Mouse (Mus musculus): ENCODE results near the gene Foxe3. TPM values are rescaled to one million over a fixed set of nuclear protein-coding genes. Genes with fewer than 3 reads are reported as not detected.

Foxe3 gene
- polyA plus RNA-seq, 1 experiment from 2014 or later, result not detected

DNA sequence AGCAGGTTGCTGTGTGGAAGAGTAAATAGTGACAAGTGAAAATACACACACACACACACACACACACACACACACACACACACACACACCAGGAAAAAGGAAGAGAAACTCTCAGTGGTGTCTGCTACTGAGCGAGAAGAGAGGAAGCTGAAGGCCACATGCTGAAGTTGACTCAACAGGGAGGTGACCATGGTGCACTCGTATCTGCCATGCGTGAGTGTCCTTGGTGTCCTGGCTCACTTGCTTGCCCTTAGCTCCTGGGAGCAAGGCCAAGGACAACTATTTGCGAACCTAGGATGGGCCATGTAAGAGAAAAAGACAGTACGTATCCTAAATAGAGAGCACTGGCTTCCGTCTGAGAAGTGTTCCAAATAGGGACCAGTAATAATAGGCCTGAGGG, 8.4 kb upstream of the Foxe3 start:
- 84% methylated on average over 6 of the region's 6 CpGs for WGBS
- Histone ChIP-seq H3K4me2 (replicated peaks; ENCODE audit: low read depth) (no peak overlapping the region), H3K27ac (replicated peaks) (no peak overlapping the region), H3K36me3 (ENCODE audit: control insufficient read depth, insufficient read depth, low read length) (no peaks in the 10 kb centered on the region), H3K4me1 (replicated peaks; ENCODE audit: control insufficient read depth, insufficient read depth) (no peaks in the 10 kb centered on the region), H3K27me3 (ENCODE audit: control insufficient read depth, insufficient read depth, low read length) (no peaks in the 10 kb centered on the region), H3K9me3 (ENCODE audit: control insufficient read depth, low read length) (no peaks in the 10 kb centered on the region), H3K4me3 (ENCODE audit: low read depth, low read length) (no peak overlapping the region), H3K9ac (ENCODE audit: low read length) (no peak overlapping the region)
- DNase-seq (ENCODE audit: low spot score) (no peak), ATAC-seq (ENCODE audit: low FRiP score, low TSS enrichment) (no peak)
- TF ChIP-seq EP300 (optimal IDR thresholded peaks at IDR 0.05) (no peak), CTCF (IDR thresholded peaks at IDR 0.05; ENCODE audit: low read depth) (no peak)

GRCm38 (mm10) chr4:114932747-114933146, 6.9 kb upstream of the Foxe3 start:
- no peaks in the 10 kb centered on the region for H3K27me3 ChIP-seq (ENCODE audit: control insufficient read depth, insufficient read depth, low read length)
- TF ChIP-seq CTCF (IDR thresholded peaks at IDR 0.05; ENCODE audit: low read depth), result no peak
- no peak for TF ChIP-seq EP300 (optimal IDR thresholded peaks at IDR 0.05)
- ATAC-seq (ENCODE audit: low FRiP score, low TSS enrichment) (no peak), DNase-seq (ENCODE audit: low spot score) (no peak)
- H3K36me3 ChIP-seq (ENCODE audit: control insufficient read depth, insufficient read depth, low read length), result no peaks in the 10 kb centered on the region
- no peaks in the 10 kb centered on the region for H3K4me1 ChIP-seq (replicated peaks; ENCODE audit: control insufficient read depth, insufficient read depth)
- 86% methylated on average over 4 of the region's 4 CpGs for WGBS
- H3K4me2 ChIP-seq (replicated peaks; ENCODE audit: low read depth), result no peak overlapping the region
- no peak overlapping the region for H3K4me3 ChIP-seq (ENCODE audit: low read depth, low read length)
- no peaks in the 10 kb centered on the region for H3K9me3 ChIP-seq (ENCODE audit: control insufficient read depth, low read length)
- no peak overlapping the region for H3K27ac ChIP-seq (replicated peaks)
- H3K9ac ChIP-seq (ENCODE audit: low read length), result no peak overlapping the region

GRCm38 (mm10) chr4:114929155-114929554, 3.3 kb upstream of the Foxe3 start:
- H3K9ac ChIP-seq (ENCODE audit: low read length), result no peak overlapping the region
- ATAC-seq (ENCODE audit: low FRiP score, low TSS enrichment) (no peak), DNase-seq (ENCODE audit: low spot score) (no peak)
- no peaks in the 10 kb centered on the region for H3K36me3 ChIP-seq (ENCODE audit: control insufficient read depth, insufficient read depth, low read length)
- TF ChIP-seq EP300 (optimal IDR thresholded peaks at IDR 0.05) (no peak), CTCF (IDR thresholded peaks at IDR 0.05; ENCODE audit: low read depth) (no peak)
- H3K27me3 ChIP-seq (ENCODE audit: control insufficient read depth, insufficient read depth, low read length), result peaks cover 20% of the 10 kb centered on the region; the same call in 1 of the 2 replicates
- no peak overlapping the region for H3K4me3 ChIP-seq (ENCODE audit: low read depth, low read length)
- 0 out of 2 replicates have a peak, but pooled peaks cover 5% of the 10 kb centered on the region for H3K4me1 ChIP-seq (replicated peaks; ENCODE audit: control insufficient read depth, insufficient read depth)
- WGBS, result 50% methylated on average over 15 of the region's 15 CpGs
- H3K4me2 ChIP-seq (replicated peaks; ENCODE audit: low read depth), result no peak overlapping the region
- H3K9me3 ChIP-seq (ENCODE audit: control insufficient read depth, low read length), result no peaks in the 10 kb centered on the region
- H3K27ac ChIP-seq (replicated peaks), result no peak overlapping the region

DNA sequence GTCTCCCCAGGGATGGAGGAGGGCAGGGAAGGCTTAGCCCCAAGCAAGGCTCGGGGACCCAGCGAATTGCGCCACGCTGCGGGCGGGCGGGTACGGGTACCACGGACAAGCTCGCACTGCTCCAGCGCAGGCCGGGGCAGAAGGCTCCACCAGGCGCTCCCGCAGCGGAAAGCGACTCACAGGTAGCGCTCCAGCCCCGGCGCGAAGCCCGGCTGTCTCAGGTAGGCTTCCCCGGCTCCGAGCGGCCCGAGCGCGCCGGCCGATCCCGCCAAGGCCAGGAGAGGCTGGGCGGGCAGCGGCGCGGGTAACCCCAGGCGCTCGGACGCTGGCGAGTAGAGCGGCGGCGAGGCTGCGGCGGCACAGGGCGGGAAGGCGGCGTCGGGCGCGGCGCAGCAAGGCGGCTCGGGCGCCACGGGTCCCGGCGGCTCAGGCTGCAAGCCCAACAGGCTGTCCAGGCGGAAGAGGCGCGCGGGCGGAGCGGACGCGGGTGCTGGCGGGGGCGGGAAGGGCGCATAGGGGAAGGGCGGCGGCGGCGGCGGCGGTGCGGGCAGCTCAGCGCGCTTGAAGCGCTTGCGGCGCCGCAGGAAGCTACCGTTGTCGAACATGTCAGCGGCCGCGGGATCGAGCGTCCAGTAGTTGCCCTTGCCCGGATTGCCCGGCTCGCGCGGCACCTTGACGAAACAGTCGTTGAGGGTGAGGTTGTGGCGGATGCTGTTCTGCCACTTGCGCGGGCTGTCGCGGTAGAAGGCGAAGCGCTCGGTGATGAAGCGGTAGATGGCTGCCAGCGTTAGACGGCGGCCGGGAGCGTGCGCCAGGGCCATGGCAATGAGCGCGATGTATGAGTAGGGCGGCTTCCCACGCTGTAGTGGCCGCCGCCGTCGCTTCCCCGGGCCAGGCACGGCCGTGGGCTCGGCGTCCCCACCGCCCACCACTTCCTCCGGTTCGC, 569 bp downstream of the Foxe3 start:
- DNase-seq (ENCODE audit: low spot score) (peak; percentile 27), ATAC-seq (ENCODE audit: low FRiP score, low TSS enrichment) (no peak)
- under 1% methylated on average over 97 of the region's 125 CpGs for WGBS
- no peak overlapping the region for H3K27ac ChIP-seq (replicated peaks)
- 0 out of 2 replicates have a peak, but pooled peaks cover 5% of the 10 kb centered on the region for H3K4me1 ChIP-seq (replicated peaks; ENCODE audit: control insufficient read depth, insufficient read depth)
- H3K4me2 ChIP-seq (replicated peaks; ENCODE audit: low read depth), result peak overlapping the region; percentile 60
- peaks cover 29% of the 10 kb centered on the region for H3K27me3 ChIP-seq (ENCODE audit: control insufficient read depth, insufficient read depth, low read length)
- no peaks in the 10 kb centered on the region for H3K9me3 ChIP-seq (ENCODE audit: control insufficient read depth, low read length)
- TF ChIP-seq EP300 (optimal IDR thresholded peaks at IDR 0.05), result no peak
- TF ChIP-seq CTCF (IDR thresholded peaks at IDR 0.05; ENCODE audit: low read depth), result no peak
- no peak overlapping the region for H3K9ac ChIP-seq (ENCODE audit: low read length)
- peak overlapping the region; percentile 44 for H3K4me3 ChIP-seq (ENCODE audit: low read depth, low read length)
- no peaks in the 10 kb centered on the region for H3K36me3 ChIP-seq (ENCODE audit: control insufficient read depth, insufficient read depth, low read length)

DNA sequence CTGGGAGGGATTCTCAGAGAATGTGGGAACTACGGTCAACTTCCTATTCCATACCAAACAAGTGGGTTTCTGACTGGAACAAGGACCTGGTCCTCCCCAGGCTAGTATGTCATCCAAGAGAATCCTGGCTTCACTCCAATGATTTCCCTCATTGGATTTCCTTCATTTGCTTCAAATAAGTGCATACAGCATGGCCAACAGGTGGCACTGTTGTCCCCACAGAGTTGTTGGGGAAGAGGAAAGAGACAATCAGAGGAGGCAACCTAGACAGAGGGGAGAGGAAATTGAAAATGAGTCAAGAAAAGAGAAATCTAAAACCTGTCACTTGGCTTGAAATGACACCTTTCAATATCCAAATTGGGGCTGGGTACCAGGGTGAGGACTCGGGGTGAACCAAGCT, 8.7 kb downstream of the Foxe3 start:
- Histone ChIP-seq H3K4me2 (replicated peaks; ENCODE audit: low read depth) (no peak overlapping the region), H3K4me1 (replicated peaks; ENCODE audit: control insufficient read depth, insufficient read depth) (no peaks in the 10 kb centered on the region), H3K9ac (ENCODE audit: low read length) (no peak overlapping the region), H3K27ac (replicated peaks) (no peak overlapping the region), H3K9me3 (ENCODE audit: control insufficient read depth, low read length) (no peaks in the 10 kb centered on the region), H3K36me3 (ENCODE audit: control insufficient read depth, insufficient read depth, low read length) (no peaks in the 10 kb centered on the region), H3K27me3 (ENCODE audit: control insufficient read depth, insufficient read depth, low read length) (peaks cover 7% of the 10 kb centered on the region), H3K4me3 (ENCODE audit: low read depth, low read length) (no peak overlapping the region)
- no peak for ATAC-seq (ENCODE audit: low FRiP score, low TSS enrichment)
- WGBS, result 44% methylated on average over 2 of the region's 2 CpGs
- DNase-seq (ENCODE audit: low spot score), result peak; percentile 53
- TF ChIP-seq CTCF (IDR thresholded peaks at IDR 0.05; ENCODE audit: low read depth) (peak; percentile 81), EP300 (optimal IDR thresholded peaks at IDR 0.05) (no peak)

DNA sequence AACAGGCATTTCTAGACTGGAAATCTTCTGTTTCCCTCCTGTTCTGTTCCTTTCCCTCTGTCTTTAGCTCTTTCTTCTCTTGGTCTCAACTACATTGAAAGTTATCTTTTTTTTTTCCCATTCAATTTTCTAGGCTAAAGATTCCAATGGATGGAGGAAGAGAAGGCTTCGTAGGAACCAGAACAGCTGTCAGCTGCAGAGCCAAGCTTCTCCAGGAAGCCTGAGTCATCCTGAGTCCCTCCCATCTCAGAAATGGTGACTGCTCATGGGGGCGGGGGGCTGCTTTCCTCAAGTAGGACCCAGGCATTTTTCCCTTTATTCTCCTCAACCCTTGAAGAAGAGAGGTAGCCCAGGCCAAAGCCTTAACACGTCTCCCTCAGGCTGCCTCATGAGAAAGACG, 9.8 kb downstream of the Foxe3 start:
- WGBS, result 39% methylated on average over 4 of the region's 4 CpGs
- no peak overlapping the region for H3K4me3 ChIP-seq (ENCODE audit: low read depth, low read length)
- DNase-seq (ENCODE audit: low spot score) (no peak), ATAC-seq (ENCODE audit: low FRiP score, low TSS enrichment) (no peak)
- no peaks in the 10 kb centered on the region for H3K9me3 ChIP-seq (ENCODE audit: control insufficient read depth, low read length)
- H3K4me2 ChIP-seq (replicated peaks; ENCODE audit: low read depth), result no peak overlapping the region
- H3K27ac ChIP-seq (replicated peaks), result no peak overlapping the region
- no peaks in the 10 kb centered on the region for H3K4me1 ChIP-seq (replicated peaks; ENCODE audit: control insufficient read depth, insufficient read depth)
- no peaks in the 10 kb centered on the region for H3K36me3 ChIP-seq (ENCODE audit: control insufficient read depth, insufficient read depth, low read length)
- TF ChIP-seq CTCF (IDR thresholded peaks at IDR 0.05; ENCODE audit: low read depth), result no peak
- TF ChIP-seq EP300 (optimal IDR thresholded peaks at IDR 0.05), result no peak
- H3K27me3 ChIP-seq (ENCODE audit: control insufficient read depth, insufficient read depth, low read length), result peaks cover 13% of the 10 kb centered on the region; the same call in 1 of the 2 replicates
- H3K9ac ChIP-seq (ENCODE audit: low read length), result no peak overlapping the region

Measured in stomach, postnatal 0 days (tissue).